Mouse (Mus musculus): ENCODE measurements around the gene Mamstr. TPM values are rescaled to one million over a fixed set of nuclear protein-coding genes. Genes with fewer than 3 reads are reported as not detected.
A peak's percentile ranks its signal among the peaks of the same experiment; 100 is the strongest.

The Mamstr gene
- polyA plus RNA-seq, 1 experiment from 2014 or later = 21.4 TPM

DNA sequence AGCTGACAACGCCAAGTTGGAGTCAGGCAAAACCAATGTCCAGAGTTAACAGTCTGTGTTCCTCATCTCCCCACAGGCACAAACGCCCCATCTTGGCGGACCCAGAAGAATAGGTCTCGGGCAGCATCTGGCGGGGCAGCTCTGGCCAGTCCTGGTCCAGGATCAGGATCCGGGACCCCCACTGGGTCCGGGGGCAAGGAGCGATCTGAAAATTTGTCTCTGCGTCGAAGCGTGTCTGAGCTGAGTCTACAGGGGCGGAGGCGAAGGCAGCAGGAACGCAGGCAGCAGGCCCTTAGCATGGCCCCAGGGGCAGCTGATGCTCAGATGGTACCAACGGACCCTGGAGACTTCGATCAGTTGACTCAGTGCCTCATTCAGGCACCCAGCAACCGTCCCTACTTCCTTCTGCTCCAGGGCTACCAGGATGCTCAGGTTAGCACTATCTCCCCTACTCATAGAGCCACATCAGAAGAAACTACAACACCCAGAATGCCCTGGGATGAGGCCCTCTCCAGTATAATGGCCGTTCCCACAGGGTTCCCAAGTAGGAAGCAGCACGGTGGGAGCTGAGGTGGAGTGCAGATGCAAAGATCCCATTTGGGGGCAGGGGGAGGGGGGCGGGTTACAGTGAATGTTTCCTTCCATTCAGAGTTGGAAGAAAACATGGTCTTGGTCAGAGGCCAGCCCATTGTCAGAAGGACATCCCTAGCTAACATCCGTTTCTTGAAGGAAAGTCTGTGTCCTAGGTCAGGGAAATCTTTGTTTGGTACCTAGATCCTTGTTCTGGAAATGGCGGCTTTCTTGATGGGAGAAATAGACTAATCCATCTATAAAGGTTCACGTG is 9.5 kb upstream of the Mamstr start:
- H3K36me3 ChIP-seq = no peaks in the 10 kb centered on the region
- no peak overlapping the region for H3K9ac ChIP-seq
- H3K9me3 ChIP-seq (replicated peaks) = no peaks in the 10 kb centered on the region
- H3K27me3 ChIP-seq = no peaks in the 10 kb centered on the region; the same call in 1 of the 2 replicates
- peaks cover 14% of the 10 kb centered on the region for H3K4me1 ChIP-seq
- 74% methylated on average over 23 of the region's 23 CpGs for WGBS
- no peak overlapping the region for H3K27ac ChIP-seq (replicated peaks)
- no peak overlapping the region for H3K4me2 ChIP-seq (replicated peaks)
- H3K4me3 ChIP-seq (replicated peaks) = no peak overlapping the region
- no peak for ATAC-seq (ENCODE audit: insufficient number of reproducible peaks, low FRiP score, low TSS enrichment, low read depth)

GRCm38 (mm10) chr7:45632499-45632898 is 7.3 kb upstream of the Mamstr start:
- H3K27ac ChIP-seq (replicated peaks) = 0 out of 2 replicates have a peak overlapping the region, but pooled peaks have one; percentile 39
- H3K4me3 ChIP-seq (replicated peaks) = peak overlapping the region; percentile 25
- peaks cover 14% of the 10 kb centered on the region for H3K4me1 ChIP-seq
- H3K36me3 ChIP-seq = peaks cover 14% of the 10 kb centered on the region; the same call in 1 of the 2 replicates
- no peaks in the 10 kb centered on the region; the same call in 1 of the 2 replicates for H3K27me3 ChIP-seq
- peak overlapping the region; percentile 44 for H3K4me2 ChIP-seq (replicated peaks)
- ATAC-seq (ENCODE audit: insufficient number of reproducible peaks, low FRiP score, low TSS enrichment, low read depth) = no peak
- no peak overlapping the region for H3K9ac ChIP-seq
- no peaks in the 10 kb centered on the region for H3K9me3 ChIP-seq (replicated peaks)
- WGBS = 17% methylated on average over 35 of the region's 35 CpGs

GRCm38 (mm10) chr7:45634946-45635681 is 4.7 kb upstream of the Mamstr start:
- no peaks in the 10 kb centered on the region for H3K27me3 ChIP-seq
- H3K4me1 ChIP-seq = peaks cover 30% of the 10 kb centered on the region
- no peak for ATAC-seq (ENCODE audit: insufficient number of reproducible peaks, low FRiP score, low TSS enrichment, low read depth)
- no peak overlapping the region for H3K4me2 ChIP-seq (replicated peaks)
- peaks cover 14% of the 10 kb centered on the region; the same call in 1 of the 2 replicates for H3K36me3 ChIP-seq
- H3K9me3 ChIP-seq (replicated peaks) = no peaks in the 10 kb centered on the region
- no peak overlapping the region for H3K9ac ChIP-seq
- 0 out of 2 replicates have a peak overlapping the region, but pooled peaks have one; percentile 11 for H3K27ac ChIP-seq (replicated peaks)
- 84% methylated on average over 11 of the region's 11 CpGs for WGBS
- no peak overlapping the region for H3K4me3 ChIP-seq (replicated peaks)

DNA sequence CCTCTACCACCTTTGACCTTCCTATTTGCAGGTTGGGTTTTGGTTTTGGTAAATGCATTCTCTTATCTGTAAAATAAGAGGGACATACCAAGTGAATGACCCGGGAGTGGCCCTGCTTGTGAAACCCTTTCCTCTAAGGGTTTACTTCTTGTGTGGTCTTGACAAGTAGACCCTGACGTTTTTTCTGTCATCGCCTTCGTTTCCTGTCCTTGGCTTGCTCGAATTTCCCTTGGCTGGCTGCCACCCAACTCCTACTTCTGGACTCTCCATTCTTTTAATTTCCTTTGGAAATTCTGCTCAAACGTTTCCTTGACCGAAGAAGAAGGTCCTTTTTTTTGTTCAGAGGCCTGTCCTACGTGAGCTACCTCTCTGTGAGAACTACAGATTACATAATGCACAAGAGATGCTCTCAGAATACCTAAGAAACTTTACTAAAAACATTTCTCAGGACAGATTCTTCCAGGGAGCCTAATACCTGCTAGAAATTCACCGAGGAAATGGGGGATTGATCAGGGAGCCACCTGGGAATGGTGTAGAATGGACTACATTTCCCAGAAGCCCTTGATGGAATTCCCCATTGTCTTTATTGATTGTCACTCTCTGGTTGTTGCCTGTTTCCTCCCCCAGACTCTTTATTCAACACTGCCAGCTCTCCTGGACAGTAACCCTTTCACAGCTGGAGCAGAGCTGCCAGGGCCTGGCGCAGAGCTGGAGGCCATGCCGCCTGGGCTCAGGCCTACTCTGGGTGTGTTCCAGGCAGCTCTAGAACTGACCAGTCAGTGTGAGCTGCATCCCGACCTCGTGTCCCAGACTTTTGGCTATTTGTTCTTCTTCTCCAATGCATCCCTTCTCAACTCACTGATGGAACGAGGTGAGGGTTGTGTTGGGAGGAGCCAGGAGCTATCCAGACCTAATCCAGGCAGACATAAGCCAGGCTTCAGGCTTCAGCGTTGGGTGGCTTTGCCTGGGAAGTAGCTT is 3.8 kb upstream of the Mamstr start:
- Histone ChIP-seq H3K9ac (no peak overlapping the region), H3K4me2 (replicated peaks) (no peak overlapping the region), H3K4me1 (peaks cover 39% of the 10 kb centered on the region), H3K36me3 (peaks cover 14% of the 10 kb centered on the region; the same call in 1 of the 2 replicates), H3K27ac (replicated peaks) (no peak overlapping the region; the same call in 1 of the 2 replicates), H3K9me3 (replicated peaks) (no peaks in the 10 kb centered on the region), H3K4me3 (replicated peaks) (no peak overlapping the region), H3K27me3 (no peaks in the 10 kb centered on the region)
- 75% methylated on average over 15 of the region's 15 CpGs for WGBS
- no peak for ATAC-seq (ENCODE audit: insufficient number of reproducible peaks, low FRiP score, low TSS enrichment, low read depth)

- no peak for ATAC-seq (ENCODE audit: insufficient number of reproducible peaks, low FRiP score, low TSS enrichment, low read depth)
- Histone ChIP-seq H3K36me3 (peaks cover 14% of the 10 kb centered on the region; the same call in 1 of the 2 replicates), H3K27ac (replicated peaks) (no peak overlapping the region), H3K9ac (no peak overlapping the region), H3K9me3 (replicated peaks) (no peaks in the 10 kb centered on the region), H3K4me1 (peaks cover 49% of the 10 kb centered on the region), H3K27me3 (no peaks in the 10 kb centered on the region), H3K4me3 (replicated peaks) (peak overlapping the region; percentile 36; the same call in 1 of the 2 replicates), H3K4me2 (replicated peaks) (peak overlapping the region; percentile 54; the same call in 1 of the 2 replicates)
- 88% methylated on average over 6 of the region's 6 CpGs for WGBS
Observed at GRCm38 (mm10) chr7:45637710-45638109, 2.1 kb upstream of the Mamstr start.

- Histone ChIP-seq H3K27ac (replicated peaks) (peak overlapping the region; percentile 35; the same call in 1 of the 2 replicates), H3K9ac (no peak overlapping the region), H3K9me3 (replicated peaks) (no peaks in the 10 kb centered on the region), H3K27me3 (no peaks in the 10 kb centered on the region), H3K4me1 (peaks cover 57% of the 10 kb centered on the region), H3K4me3 (replicated peaks) (peak overlapping the region; percentile 36), H3K36me3 (peaks cover 14% of the 10 kb centered on the region; the same call in 1 of the 2 replicates), H3K4me2 (replicated peaks) (peak overlapping the region; percentile 54)
- 18% methylated on average over 29 of the region's 29 CpGs for WGBS
- peak; percentile 86 for ATAC-seq (ENCODE audit: insufficient number of reproducible peaks, low FRiP score, low TSS enrichment, low read depth)
Observed at GRCm38 (mm10) chr7:45638623-45639401, 965 bp upstream of the Mamstr start.

- no peaks in the 10 kb centered on the region for H3K27me3 ChIP-seq
- peak overlapping the region; percentile 72; the same call in 1 of the 2 replicates for H3K4me2 ChIP-seq (replicated peaks)
- peaks cover 70% of the 10 kb centered on the region for H3K4me1 ChIP-seq
- peaks cover 14% of the 10 kb centered on the region; the same call in 1 of the 2 replicates for H3K36me3 ChIP-seq
- H3K9ac ChIP-seq = no peak overlapping the region
- no peaks in the 10 kb centered on the region for H3K9me3 ChIP-seq (replicated peaks)
- H3K27ac ChIP-seq (replicated peaks) = peak overlapping the region; percentile 83
- WGBS = 68% methylated on average over 19 of the region's 19 CpGs
- H3K4me3 ChIP-seq (replicated peaks) = peak overlapping the region; percentile 13
- no peak for ATAC-seq (ENCODE audit: insufficient number of reproducible peaks, low FRiP score, low TSS enrichment, low read depth)
Observed at GRCm38 (mm10) chr7:45640191-45640957, 597 bp downstream of the Mamstr start.

- peak overlapping the region; percentile 44 for H3K4me3 ChIP-seq (replicated peaks)
- H3K9me3 ChIP-seq (replicated peaks) = no peaks in the 10 kb centered on the region
- H3K36me3 ChIP-seq = peaks cover 8% of the 10 kb centered on the region; the same call in 1 of the 2 replicates
- H3K27me3 ChIP-seq = no peaks in the 10 kb centered on the region
- peak overlapping the region; percentile 22; the same call in 1 of the 2 replicates for H3K9ac ChIP-seq
- 36% methylated on average over 17 of the region's 17 CpGs for WGBS
- peaks cover 70% of the 10 kb centered on the region for H3K4me1 ChIP-seq
- peak; percentile 35; the same call in 1 of the 2 replicates for ATAC-seq (ENCODE audit: insufficient number of reproducible peaks, low FRiP score, low TSS enrichment, low read depth)
- H3K27ac ChIP-seq (replicated peaks) = peak overlapping the region; percentile 84
- peak overlapping the region; percentile 72 for H3K4me2 ChIP-seq (replicated peaks)
Observed at GRCm38 (mm10) chr7:45641391-45642040, 1.7 kb downstream of the Mamstr start.

GRCm38 (mm10) chr7:45642083-45642482 is 2.3 kb downstream of the Mamstr start:
- Histone ChIP-seq H3K4me1 (peaks cover 70% of the 10 kb centered on the region), H3K27me3 (no peaks in the 10 kb centered on the region), H3K4me3 (replicated peaks) (peak overlapping the region; percentile 44), H3K9me3 (replicated peaks) (no peaks in the 10 kb centered on the region), H3K27ac (replicated peaks) (peak overlapping the region; percentile 84), H3K4me2 (replicated peaks) (peak overlapping the region; percentile 72), H3K36me3 (peaks cover 3% of the 10 kb centered on the region; the same call in 1 of the 2 replicates), H3K9ac (0 out of 2 replicates have a peak overlapping the region, but pooled peaks have one; percentile 51)
- no peak for ATAC-seq (ENCODE audit: insufficient number of reproducible peaks, low FRiP score, low TSS enrichment, low read depth)
- WGBS = 71% methylated on average over 5 of the region's 5 CpGs
